Mouse (Mus musculus) myocyte (in vitro differentiated cells): ENCODE measurements around the gene Ubr1.

Source experiments
- E2F4 ChIP-seq: IDR thresholded peaks from one replicate; pipeline ENCODE4 v1.6.1; 2011; ENCODE audit warnings: mild to moderate bottlenecking, control low read depth, moderate library complexity; ENCODE audit not compliant: insufficient read depth
- MAX ChIP-seq: IDR thresholded peaks from one replicate; pipeline ENCODE4 v1.6.1; 2011; ENCODE audit warnings: low read depth, mild to moderate bottlenecking, control low read depth
- MYOG ChIP-seq, 3 experiments: IDR thresholded peaks; one replicate each; pipeline ENCODE4 v1.6.1; 2011; ENCODE audit warnings: control low read depth in 2 of 3, low read depth in 2 of 3, mild to moderate bottlenecking in 2 of 3; ENCODE audit not compliant: insufficient read length in 2 of 3, control insufficient read depth in 1 of 3, insufficient read depth in 1 of 3
- POLR2A ChIP-seq: IDR thresholded peaks from one replicate; pipeline ENCODE4 v1.6.1; 2011; ENCODE audit warnings: low read depth, mild to moderate bottlenecking, control low read depth, moderate library complexity; ENCODE audit not compliant: insufficient read length
- REST ChIP-seq: IDR thresholded peaks from one replicate; pipeline ENCODE4 v1.6.1; 2011; ENCODE audit warnings: mild to moderate bottlenecking, control low read depth, moderate library complexity; ENCODE audit not compliant: insufficient read depth, insufficient read length
- TCF12 ChIP-seq: IDR thresholded peaks from one replicate; pipeline ENCODE4 v1.6.1; 2011; ENCODE audit warnings: mild to moderate bottlenecking, control low read depth; ENCODE audit not compliant: poor library complexity, insufficient read depth, severe bottlenecking
- USF1 ChIP-seq: IDR thresholded peaks from one replicate; pipeline ENCODE4 v1.6.1; 2011; ENCODE audit warnings: low read depth, mild to moderate bottlenecking, control low read depth, moderate library complexity

GRCm38 (mm10) chr2:120858131-120858530 is 112.4 kb downstream of the Ubr1 start:
- TF ChIP-seq POLR2A = no peak
- TF ChIP-seq E2F4 = no peak
- TF ChIP-seq TCF12 = no peak
- no peak for TF ChIP-seq MAX
- no peak for TF ChIP-seq MYOG (IDR thresholded peaks at IDR 0.05; ENCODE audit: control insufficient read depth in 1 of 3, insufficient read depth in 1 of 3, insufficient read length in 2 of 3, low read depth in 2 of 3)
- no peak for TF ChIP-seq REST
- TF ChIP-seq USF1 = no peak
